Mouse (Mus musculus) midbrain, embryonic 12.5 days (tissue): Measurements from ENCODE around the gene Arpp19. TPM values are rescaled to one million over a fixed set of nuclear protein-coding genes. Genes with fewer than 3 reads are reported as not detected.

ENCODE experiments used
- ATAC-seq: fragments of 200-750 bp; cut with Nextera tagmentation; 2 replicates; pipeline ENCODE4 v1.8.0; 2017; ENCODE audit warnings: low read depth, moderate TSS enrichment, moderate library complexity; ENCODE audit not compliant: low FRiP score
- H3K27ac ChIP-seq: fragments of 300-500 bp; sonication (generic); replicated peaks from 2 replicates; pipeline ENCODE4 v1.5.1; 2016; ENCODE audit warnings: mild to moderate bottlenecking
- H3K27me3 ChIP-seq: fragments of 300-500 bp; sonication (generic); 2 replicates; pipeline ENCODE4 v1.6.1; 2016; ENCODE audit warnings: mild to moderate bottlenecking
- H3K36me3 ChIP-seq: fragments of 300-500 bp; sonication (generic); 2 replicates; pipeline ENCODE4 v1.6.1; 2016
- H3K4me1 ChIP-seq: fragments of 300-500 bp; sonication (generic); 2 replicates; pipeline ENCODE4 v1.6.1; 2016
- H3K4me2 ChIP-seq: fragments of 300-500 bp; sonication (generic); replicated peaks from 2 replicates; pipeline ENCODE4 v1.6.1; 2016; ENCODE audit warnings: mild to moderate bottlenecking, moderate library complexity
- H3K4me3 ChIP-seq: fragments of 300-500 bp; sonication (generic); 2 replicates; pipeline ENCODE4 v1.5.1; 2016; ENCODE audit warnings: mild to moderate bottlenecking
- H3K9ac ChIP-seq: fragments of 300-500 bp; sonication (generic); replicated peaks from 2 replicates; pipeline ENCODE4 v1.6.1; 2016; ENCODE audit warnings: mild to moderate bottlenecking, moderate library complexity
- H3K9me3 ChIP-seq: fragments of 300-500 bp; sonication (generic); 2 replicates; pipeline ENCODE4 v1.6.1; 2016; ENCODE audit warnings: mild to moderate bottlenecking
- WGBS: fragments of 180-500 bp; shearing (Covaris S2); methylation state at CpG from one replicate; pipeline ENCODE4 v1.1.7; 2016; 5-methylcytosine and 5-hydroxymethylcytosine counted together
- polyA plus RNA-seq: library from polyadenylated mRNA; unstranded; fragments of >200 nt; fragmentation: Nextera tagmentation; extraction: Ambion mirVana; gene quantifications from 2 replicates; pipeline ENCODE4 v1.2.1, GENCODE M21; 2016

Gene Arpp19
- polyA plus RNA-seq, 1 experiment from 2014 or later, result 294 TPM

- Histone ChIP-seq H3K27ac (no peak overlapping the region), H3K4me3 (peak overlapping the region; percentile 82), H3K27me3 (no peaks in the 10 kb centered on the region), H3K4me2 (peak overlapping the region; percentile 71), H3K4me1 (peaks cover 16% of the 10 kb centered on the region), H3K36me3 (no peaks in the 10 kb centered on the region), H3K9ac (peak overlapping the region; percentile 87), H3K9me3 (no peaks in the 10 kb centered on the region; the same call in 1 of the 2 replicates)
- ATAC-seq, result no peak
- 9% methylated on average over 3 of the region's 3 CpGs for WGBS
Measured at GRCm38 (mm10) chr9:75072361-75072760, 34.9 kb downstream of the Arpp19 start.

GRCm38 (mm10) chr9:75077191-75077590, 39.8 kb downstream of the Arpp19 start:
- Histone ChIP-seq H3K9me3 (no peaks in the 10 kb centered on the region; the same call in 1 of the 2 replicates), H3K4me1 (peaks cover 11% of the 10 kb centered on the region), H3K36me3 (no peaks in the 10 kb centered on the region), H3K4me2 (no peak overlapping the region), H3K27ac (no peak overlapping the region), H3K9ac (no peak overlapping the region), H3K4me3 (no peak overlapping the region), H3K27me3 (no peaks in the 10 kb centered on the region)
- ATAC-seq, result no peak

- ATAC-seq, result no peak
- Histone ChIP-seq H3K4me2 (no peak overlapping the region), H3K27me3 (no peaks in the 10 kb centered on the region), H3K27ac (no peak overlapping the region), H3K4me1 (no peaks in the 10 kb centered on the region), H3K4me3 (no peak overlapping the region), H3K9ac (no peak overlapping the region), H3K9me3 (no peaks in the 10 kb centered on the region), H3K36me3 (no peaks in the 10 kb centered on the region)
- WGBS, result 72% methylated on average over 5 of the region's 5 CpGs
Measured at GRCm38 (mm10) chr9:75085242-75085824, 47.9 kb downstream of the Arpp19 start.

GRCm38 (mm10) chr9:75087823-75088222, 50.4 kb downstream of the Arpp19 start:
- ATAC-seq, result no peak
- H3K27me3 ChIP-seq, result no peaks in the 10 kb centered on the region
- no peak overlapping the region for H3K27ac ChIP-seq
- H3K9ac ChIP-seq, result no peak overlapping the region
- H3K36me3 ChIP-seq, result no peaks in the 10 kb centered on the region
- 77% methylated on average over 2 of the region's 2 CpGs for WGBS
- H3K4me1 ChIP-seq, result no peaks in the 10 kb centered on the region
- H3K4me3 ChIP-seq, result no peak overlapping the region
- H3K4me2 ChIP-seq, result no peak overlapping the region
- H3K9me3 ChIP-seq, result no peaks in the 10 kb centered on the region

GRCm38 (mm10) chr9:75089285-75089684, 51.9 kb downstream of the Arpp19 start:
- 81% methylated on average over 3 of the region's 3 CpGs for WGBS
- no peak overlapping the region for H3K27ac ChIP-seq
- H3K27me3 ChIP-seq, result no peaks in the 10 kb centered on the region
- H3K4me2 ChIP-seq, result no peak overlapping the region
- no peaks in the 10 kb centered on the region for H3K36me3 ChIP-seq
- no peaks in the 10 kb centered on the region for H3K4me1 ChIP-seq
- no peak overlapping the region for H3K4me3 ChIP-seq
- ATAC-seq, result no peak
- H3K9me3 ChIP-seq, result no peaks in the 10 kb centered on the region
- H3K9ac ChIP-seq, result no peak overlapping the region

- Histone ChIP-seq H3K27ac (no peak overlapping the region), H3K4me1 (no peaks in the 10 kb centered on the region), H3K9me3 (no peaks in the 10 kb centered on the region), H3K4me2 (no peak overlapping the region), H3K4me3 (no peak overlapping the region), H3K27me3 (no peaks in the 10 kb centered on the region), H3K9ac (no peak overlapping the region), H3K36me3 (no peaks in the 10 kb centered on the region)
- no peak for ATAC-seq
- WGBS, result 90% methylated on average over 1 of the region's 1 CpGs
Measured at GRCm38 (mm10) chr9:75092134-75092533, 54.7 kb downstream of the Arpp19 start.

GRCm38 (mm10) chr9:75094762-75095161, 57.3 kb downstream of the Arpp19 start:
- H3K4me3 ChIP-seq, result no peak overlapping the region
- 79% methylated on average over 3 of the region's 3 CpGs for WGBS
- H3K4me2 ChIP-seq, result no peak overlapping the region
- no peaks in the 10 kb centered on the region for H3K9me3 ChIP-seq
- H3K27ac ChIP-seq, result no peak overlapping the region
- H3K9ac ChIP-seq, result no peak overlapping the region
- ATAC-seq, result no peak
- no peaks in the 10 kb centered on the region for H3K36me3 ChIP-seq
- no peaks in the 10 kb centered on the region for H3K4me1 ChIP-seq
- H3K27me3 ChIP-seq, result no peaks in the 10 kb centered on the region

GRCm38 (mm10) chr9:75098937-75099336, 61.5 kb downstream of the Arpp19 start:
- ATAC-seq, result no peak
- H3K27ac ChIP-seq, result no peak overlapping the region
- no peak overlapping the region for H3K4me2 ChIP-seq
- H3K9ac ChIP-seq, result no peak overlapping the region
- H3K4me1 ChIP-seq, result peaks cover 5% of the 10 kb centered on the region; the same call in 1 of the 2 replicates
- H3K4me3 ChIP-seq, result no peak overlapping the region
- no peaks in the 10 kb centered on the region for H3K27me3 ChIP-seq
- H3K36me3 ChIP-seq, result no peaks in the 10 kb centered on the region
- WGBS, result 96% methylated on average over 9 of the region's 9 CpGs
- H3K9me3 ChIP-seq, result no peaks in the 10 kb centered on the region

GRCm38 (mm10) chr9:75100157-75100781, 62.9 kb downstream of the Arpp19 start:
- H3K4me3 ChIP-seq, result no peak overlapping the region
- H3K4me1 ChIP-seq, result peaks cover 5% of the 10 kb centered on the region; the same call in 1 of the 2 replicates
- no peak overlapping the region for H3K4me2 ChIP-seq
- 97% methylated on average over 8 of the region's 8 CpGs for WGBS
- H3K27me3 ChIP-seq, result no peaks in the 10 kb centered on the region
- no peaks in the 10 kb centered on the region for H3K36me3 ChIP-seq
- no peak for ATAC-seq
- no peak overlapping the region for H3K27ac ChIP-seq
- H3K9ac ChIP-seq, result no peak overlapping the region
- H3K9me3 ChIP-seq, result no peaks in the 10 kb centered on the region

- peaks cover 5% of the 10 kb centered on the region; the same call in 1 of the 2 replicates for H3K4me1 ChIP-seq
- no peak overlapping the region for H3K4me2 ChIP-seq
- no peaks in the 10 kb centered on the region for H3K36me3 ChIP-seq
- no peak overlapping the region for H3K27ac ChIP-seq
- no peak for ATAC-seq
- H3K4me3 ChIP-seq, result no peak overlapping the region
- H3K9ac ChIP-seq, result no peak overlapping the region
- H3K27me3 ChIP-seq, result no peaks in the 10 kb centered on the region
- no peaks in the 10 kb centered on the region for H3K9me3 ChIP-seq
Measured at GRCm38 (mm10) chr9:75102131-75102530, 64.7 kb downstream of the Arpp19 start.
